Mouse (Mus musculus) spleen, embryonic (tissue): ENCODE measurements around the gene Catsper4.
"Not testable (repeated sequence)": the region's sequence is repeated elsewhere in the genome, so short reads cannot be mapped to it uniquely, and the experiment has no call there.

Experiments
- CTCF ChIA-PET: fragments of 350-600 bp; sonication (Branson Sonifier 250); formaldehyde crosslinking; loops from one replicate; lab custom pipeline; 2022; lab: Charles Lee

The Catsper4 gene

GRCm38 (mm10) chr4:134227194-134227593 is at the start of gene Catsper4:
TSS of gene Catsper4 (minus strand) at chr4:134227383.
- CTCF ChIA-PET = no interaction called here

DNA sequence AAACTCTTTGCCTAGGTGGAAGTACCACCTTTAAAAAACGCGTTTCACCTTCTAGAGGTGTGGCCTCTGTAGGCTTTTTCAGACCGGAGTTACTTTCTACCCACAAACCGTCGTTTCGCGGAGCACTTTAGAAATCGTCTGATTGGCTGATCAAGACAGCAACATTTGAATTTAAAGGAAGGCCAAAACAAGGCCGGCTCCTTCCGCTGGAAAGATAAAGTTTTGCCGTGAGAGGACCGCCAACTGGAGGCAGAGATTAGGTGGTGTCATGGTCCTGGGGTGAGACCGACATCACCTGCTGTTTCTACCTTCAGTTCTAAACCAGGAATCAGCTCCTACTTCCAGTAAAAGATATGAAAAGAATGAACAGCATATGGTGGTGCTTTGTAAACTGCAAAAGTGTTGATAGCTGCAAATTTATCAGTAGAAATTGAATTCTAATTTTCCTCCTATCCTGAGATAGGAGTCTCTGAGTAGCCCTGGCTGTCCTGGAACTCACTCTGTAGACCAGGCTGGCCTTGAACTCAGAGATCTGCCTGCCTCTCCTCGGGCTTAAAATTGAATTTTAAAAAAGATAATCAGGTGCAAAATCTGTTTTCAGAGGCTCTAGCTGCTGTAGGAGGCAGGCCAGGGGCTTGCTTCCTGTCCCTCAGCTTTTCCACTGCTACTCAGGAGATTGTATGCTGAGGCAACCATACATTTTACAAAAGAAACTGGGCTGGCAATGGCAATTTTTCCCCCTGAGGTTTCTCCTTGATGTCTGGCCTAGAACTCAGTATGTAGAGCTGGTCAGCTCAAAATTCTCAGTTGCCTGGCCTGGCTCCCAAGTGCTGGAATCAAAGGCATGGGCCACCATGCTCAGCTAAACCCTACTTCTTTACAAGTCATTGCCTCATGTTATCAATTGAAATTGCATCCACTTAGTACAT is 46.5 kb upstream of the Catsper4 start:
- CTCF ChIA-PET = interaction anchor here (0.5 to 1.7 kb wide), 2 partner anchors 17 to 1667 kb away, joined by 3 to 4 read pairs; no protein-coding TSS in a partner anchor

DNA sequence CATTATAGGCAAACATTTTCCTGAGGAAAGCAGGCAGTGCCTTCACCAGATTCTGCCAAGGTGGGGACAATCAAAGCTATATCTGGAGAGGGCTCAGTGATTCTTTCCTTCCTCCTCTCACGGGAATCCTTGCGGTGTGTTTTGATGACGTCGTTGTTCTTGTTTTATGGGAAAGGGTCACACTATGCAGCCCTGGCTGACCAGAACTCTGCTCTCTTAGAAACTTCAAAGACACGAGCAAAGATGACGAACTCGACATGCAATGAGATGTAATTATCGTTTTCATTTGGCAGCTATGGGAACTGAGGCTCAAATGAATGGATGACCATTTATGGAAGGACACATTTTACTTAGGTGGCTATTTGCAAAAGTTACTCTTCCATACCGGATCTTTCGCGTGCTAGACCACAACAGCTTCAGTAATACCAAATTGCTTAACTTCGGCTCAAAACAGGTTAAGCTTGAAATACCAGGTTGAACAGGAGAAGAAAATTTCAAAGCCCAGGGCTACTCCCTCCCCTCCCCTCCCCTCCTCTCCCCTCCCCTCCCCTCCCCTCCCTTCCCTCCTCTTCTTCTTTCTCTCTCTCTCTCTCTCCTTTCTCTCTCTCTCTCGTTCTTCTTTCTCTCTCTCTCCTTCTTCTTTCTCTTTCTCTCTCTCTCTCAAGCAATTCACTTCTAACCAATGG is 45.7 kb upstream of the Catsper4 start:
- CTCF ChIA-PET = interaction anchor here (1.7 kb wide), 1 partner anchor 18 kb away, joined by 4 read pairs; no protein-coding TSS in a partner anchor

GRCm38 (mm10) chr4:134271979-134272378 is 44.8 kb upstream of the Catsper4 start:
- CTCF ChIA-PET = no interaction called here

DNA sequence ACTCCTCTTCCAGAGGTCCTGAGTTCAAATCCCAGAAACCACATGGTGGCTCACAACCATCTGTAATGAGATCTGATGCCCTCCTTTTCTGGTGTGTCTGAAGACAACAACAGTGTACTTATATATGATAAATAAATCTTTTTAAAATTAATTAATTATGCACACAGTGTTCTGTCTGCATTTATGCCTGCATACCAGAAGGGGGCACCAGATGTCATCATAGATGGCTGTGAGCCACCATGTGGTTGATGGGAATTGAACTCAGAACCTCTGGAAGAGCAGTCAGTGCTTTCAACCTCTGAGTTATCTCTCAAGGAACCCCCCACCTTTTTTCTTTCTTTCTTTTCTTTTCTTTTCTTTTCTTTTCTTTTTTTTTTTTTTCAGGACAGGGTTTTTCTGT is 42.4 kb upstream of the Catsper4 start:
- CTCF ChIA-PET = not testable (repeated sequence)

GRCm38 (mm10) chr4:134268102-134268655 is 41.0 kb upstream of the Catsper4 start:
- CTCF ChIA-PET = interaction anchor here (0.6 kb wide), 1 partner anchor 1453 kb away, joined by 7 read pairs; no protein-coding TSS in a partner anchor

- CTCF ChIA-PET = no interaction called here
Measured at GRCm38 (mm10) chr4:134265860-134266585, 38.8 kb upstream of the Catsper4 start.

DNA sequence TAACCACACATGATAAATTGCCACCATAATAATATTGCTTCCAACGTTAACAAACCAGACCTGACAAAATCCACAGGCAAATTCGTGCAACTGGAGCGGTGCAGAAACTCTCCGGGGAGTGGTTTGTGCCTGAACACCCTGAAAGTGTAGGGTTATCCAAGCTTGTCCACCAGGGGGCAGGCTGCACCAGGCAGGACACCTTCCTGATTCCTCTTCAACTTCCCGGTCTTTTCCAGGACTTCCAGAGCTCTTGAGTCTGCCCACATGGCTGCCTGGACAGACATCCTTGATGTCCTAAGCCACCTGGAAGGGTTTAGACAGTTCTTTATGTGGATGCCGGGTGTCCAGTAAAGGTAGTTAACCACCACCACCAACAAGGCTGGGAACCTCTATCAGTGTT is 36.0 kb upstream of the Catsper4 start:
- CTCF ChIA-PET = no interaction called here

- CTCF ChIA-PET = interaction anchor here (1.0 kb wide), 1 partner anchor 8 kb away, joined by 3 read pairs; no protein-coding TSS in a partner anchor
Measured at GRCm38 (mm10) chr4:134258354-134258753, 31.2 kb upstream of the Catsper4 start.

GRCm38 (mm10) chr4:134257198-134258009 is 30.2 kb upstream of the Catsper4 start:
- CTCF ChIA-PET = interaction anchor here (0.5 to 0.6 kb wide), 3 partner anchors 138 to 659 kb away, joined by 3 to 4 read pairs (median 3); no protein-coding TSS in a partner anchor

DNA sequence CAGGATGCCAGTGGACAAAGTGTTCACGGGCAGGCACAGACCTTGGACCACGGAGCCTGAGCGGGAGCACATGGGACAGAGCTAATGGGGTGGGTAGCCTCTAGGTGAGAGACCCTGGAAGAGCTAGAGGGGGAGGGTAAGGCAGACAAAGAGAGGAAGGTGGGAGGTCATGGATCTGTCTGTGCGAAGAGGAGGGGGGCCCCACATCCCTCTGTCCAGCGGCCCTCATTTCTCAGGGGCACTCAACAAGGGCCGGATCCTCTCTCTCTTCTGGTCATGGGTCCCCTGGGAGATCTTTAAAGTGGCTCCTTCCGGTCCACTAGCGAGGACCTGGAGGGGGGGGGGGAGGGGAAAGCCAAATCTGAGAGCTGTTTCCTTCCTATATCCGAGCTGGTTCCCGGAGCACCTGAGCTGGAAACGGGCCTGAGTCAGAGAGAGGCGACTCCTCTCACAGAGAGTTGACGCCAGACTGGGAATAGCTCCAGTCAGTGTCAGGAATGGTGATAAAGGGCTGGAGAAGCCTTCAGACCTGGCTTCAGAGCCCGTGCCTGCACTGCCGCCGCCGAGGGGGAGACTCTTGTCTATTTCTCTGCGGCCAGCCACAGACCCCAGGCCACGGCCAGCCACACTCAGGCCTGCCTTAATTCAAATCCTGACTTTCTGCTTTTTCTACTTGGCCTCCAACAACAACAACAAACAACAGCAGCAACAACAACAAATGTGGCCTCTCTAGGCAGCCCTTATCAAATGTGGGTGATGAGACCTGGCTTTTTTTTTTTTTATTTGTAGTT is 29.4 kb upstream of the Catsper4 start:
- CTCF ChIA-PET = interaction anchor here (0.5 to 0.6 kb wide), 3 partner anchors 139 to 660 kb away, joined by 3 to 4 read pairs (median 3); no protein-coding TSS in a partner anchor

- CTCF ChIA-PET = no interaction called here
Measured at GRCm38 (mm10) chr4:134255854-134256253, 28.7 kb upstream of the Catsper4 start.

- CTCF ChIA-PET = no interaction called here
Measured at GRCm38 (mm10) chr4:134254835-134255234, 27.7 kb upstream of the Catsper4 start.

GRCm38 (mm10) chr4:134253722-134254324 is 26.6 kb upstream of the Catsper4 start, which contains the start of gene Grrp1:
TSS of gene Grrp1 (minus strand) at chr4:134254106.
- CTCF ChIA-PET = interaction anchor here (0.6 kb wide), 2 partner anchors 66 to 240 kb away, joined by 3 to 6 read pairs; no protein-coding TSS in a partner anchor

- CTCF ChIA-PET = no interaction called here
Measured at GRCm38 (mm10) chr4:134252911-134253721, 25.9 kb upstream of the Catsper4 start.

DNA sequence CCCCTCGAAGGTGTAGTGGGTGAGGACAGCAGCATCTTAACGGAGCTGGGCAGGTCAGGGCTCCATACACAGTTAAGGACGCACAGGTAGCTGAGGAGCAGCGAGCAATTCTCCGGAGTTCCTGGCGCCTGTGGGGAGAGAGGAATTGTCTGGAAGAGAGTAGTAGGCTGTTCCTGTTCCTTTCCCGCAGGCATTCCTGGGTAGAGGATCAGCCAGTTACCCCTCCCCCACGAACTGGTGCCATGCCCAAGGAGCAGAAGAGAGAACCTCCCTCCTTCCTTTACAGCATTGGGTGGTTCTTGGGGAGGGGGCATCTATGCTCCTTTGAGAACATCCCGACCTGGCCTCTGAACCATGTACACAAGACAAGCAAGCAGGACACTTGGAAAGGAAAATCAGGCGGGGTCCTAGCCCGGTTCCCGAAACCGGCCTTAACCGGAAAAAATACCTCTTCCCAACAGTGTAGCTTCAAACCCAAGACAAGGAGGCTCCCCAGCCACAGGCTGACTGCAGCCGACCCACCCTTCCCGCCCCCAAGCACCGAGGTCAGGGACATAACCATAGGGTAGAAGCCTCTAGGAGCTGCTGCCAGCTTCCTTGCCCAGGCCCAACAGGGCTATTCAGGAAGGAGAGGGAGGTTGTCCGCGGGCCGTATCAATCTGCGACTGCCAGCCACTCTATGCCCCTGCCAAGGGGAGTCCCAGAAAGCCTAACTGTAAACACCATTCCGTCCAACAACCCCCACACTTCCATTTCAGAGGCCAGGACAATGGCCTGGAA is 25.1 kb upstream of the Catsper4 start:
- CTCF ChIA-PET = interaction anchor here (0.6 kb wide), 1 partner anchor 44 kb away, joined by 5 read pairs; no protein-coding TSS in a partner anchor
